Mouse (Mus musculus) lung, embryonic 15.5 days (tissue): ENCODE measurements at regions not wholly inside any gene's neighbourhood (a gene's known extent, or its start where the extent isn't known, plus 50 kb on each side); places are given as distances from the start of the nearest gene placed in this dataset.

Source experiments
- ATAC-seq: fragments of 200-750 bp; cut with Nextera tagmentation; 2 replicates; pipeline ENCODE4 v1.8.0; 2017; ENCODE audit warnings: moderate number of reproducible peaks, borderline replicate concordance; ENCODE audit not compliant: low FRiP score, low TSS enrichment; ENCODE audit errors: extremely low read depth
- H3K27ac ChIP-seq: fragments of 300-500 bp; sonication (generic); 2 replicates; pipeline ENCODE4 v1.5.1; 2015; ENCODE audit warnings: moderate library complexity, mild to moderate bottlenecking, inconsistent platforms
- H3K27me3 ChIP-seq: fragments of 300-500 bp; sonication (generic); 2 replicates; pipeline ENCODE4 v1.6.1; 2015; ENCODE audit warnings: inconsistent platforms
- H3K36me3 ChIP-seq: fragments of 300-500 bp; sonication (generic); 2 replicates; pipeline ENCODE4 v1.6.1; 2015; ENCODE audit warnings: inconsistent platforms
- H3K4me1 ChIP-seq: fragments of 300-500 bp; sonication (generic); 2 replicates; pipeline ENCODE4 v1.6.1; 2015; ENCODE audit warnings: inconsistent platforms
- H3K4me2 ChIP-seq: fragments of 300-500 bp; sonication (generic); 2 replicates; pipeline ENCODE4 v1.6.1; 2015; ENCODE audit warnings: inconsistent platforms, mild to moderate bottlenecking, moderate library complexity
- H3K4me3 ChIP-seq: fragments of 300-500 bp; sonication (generic); 2 replicates; pipeline ENCODE4 v1.5.1; 2015; ENCODE audit warnings: mild to moderate bottlenecking, inconsistent platforms
- H3K9ac ChIP-seq: fragments of 300-500 bp; sonication (generic); 2 replicates; pipeline ENCODE4 v1.6.1; 2015; ENCODE audit warnings: inconsistent platforms
- H3K9me3 ChIP-seq: fragments of 300-500 bp; sonication (generic); 2 replicates; pipeline ENCODE4 v1.6.1; 2016; ENCODE audit warnings: inconsistent platforms
- WGBS: fragments of 180-500 bp; shearing (Covaris S2); methylation state at CpG from one replicate; pipeline ENCODE4 v1.1.7; 2015; 5-methylcytosine and 5-hydroxymethylcytosine counted together

- Histone ChIP-seq H3K27me3 (no peaks in the 10 kb centered on the region; the same call in 1 of the 2 replicates), H3K4me2 (no peak overlapping the region), H3K36me3 (no peaks in the 10 kb centered on the region), H3K9me3 (no peaks in the 10 kb centered on the region), H3K4me1 (no peaks in the 10 kb centered on the region), H3K27ac (no peak overlapping the region), H3K4me3 (no peak overlapping the region), H3K9ac (no peak overlapping the region)
- no peak for ATAC-seq
- WGBS: 77% methylated on average over 5 of the region's 5 CpGs
These were observed 239.6 kb downstream of the Cxcl12 start for GRCm38 (mm10) chr6:117407953-117408352.

DNA sequence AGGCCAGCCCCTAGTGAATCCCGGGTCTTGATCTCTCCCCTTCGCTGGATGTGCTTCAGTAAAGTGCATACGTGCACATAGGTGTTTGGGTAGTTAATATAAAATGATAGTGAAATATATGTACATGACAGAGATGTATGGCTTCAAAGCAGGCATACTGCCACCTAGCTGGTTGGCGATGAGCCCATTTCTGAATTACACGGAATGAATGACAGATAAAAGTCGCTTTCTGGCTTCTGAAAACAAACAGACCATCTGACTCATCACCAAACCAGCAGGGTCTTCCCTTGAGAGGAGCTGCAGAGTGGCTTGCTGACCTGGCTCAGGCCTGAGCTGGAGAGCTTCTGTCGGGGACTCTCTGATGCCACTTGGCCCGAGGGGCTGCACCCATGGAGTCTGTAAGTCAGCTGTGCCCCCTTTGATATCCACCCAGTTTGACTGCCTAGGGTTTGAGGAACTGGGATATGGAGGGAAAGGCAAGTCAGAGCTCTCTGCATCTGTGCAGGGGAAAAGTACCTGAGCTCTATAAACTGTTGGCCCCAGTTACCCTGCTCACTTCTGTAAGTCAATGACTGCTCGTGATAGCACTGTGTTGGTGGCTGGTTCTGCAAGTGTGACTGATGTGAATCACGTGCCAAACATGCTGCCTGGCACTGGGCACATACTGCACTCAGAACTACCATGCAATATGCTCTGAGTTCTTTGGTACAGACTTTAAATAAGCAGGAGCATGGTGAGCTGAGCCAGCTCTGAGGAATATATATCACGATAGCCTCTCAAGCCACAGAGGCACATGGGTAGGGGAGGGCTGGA, 240.8 kb downstream of the Cxcl12 start:
- WGBS: 53% methylated on average over 11 of the region's 11 CpGs
- Histone ChIP-seq H3K36me3 (no peaks in the 10 kb centered on the region), H3K27ac (no peak overlapping the region), H3K4me3 (no peak overlapping the region), H3K4me1 (no peaks in the 10 kb centered on the region), H3K9me3 (no peaks in the 10 kb centered on the region), H3K27me3 (no peaks in the 10 kb centered on the region; the same call in 1 of the 2 replicates), H3K9ac (no peak overlapping the region), H3K4me2 (no peak overlapping the region)
- no peak for ATAC-seq

GRCm38 (mm10) chr6:117414926-117415325, 246.6 kb downstream of the Cxcl12 start:
- H3K4me3 ChIP-seq: no peak overlapping the region
- H3K27me3 ChIP-seq: no peaks in the 10 kb centered on the region
- no peak overlapping the region for H3K9ac ChIP-seq
- H3K4me2 ChIP-seq: no peak overlapping the region
- H3K4me1 ChIP-seq: no peaks in the 10 kb centered on the region
- 43% methylated on average over 5 of the region's 5 CpGs for WGBS
- ATAC-seq: no peak
- H3K9me3 ChIP-seq: no peaks in the 10 kb centered on the region
- no peaks in the 10 kb centered on the region for H3K36me3 ChIP-seq
- no peak overlapping the region for H3K27ac ChIP-seq

GRCm38 (mm10) chr6:117415901-117416300, 247.6 kb downstream of the Cxcl12 start:
- Histone ChIP-seq H3K27ac (no peak overlapping the region), H3K9ac (no peak overlapping the region), H3K27me3 (no peaks in the 10 kb centered on the region), H3K4me2 (no peak overlapping the region), H3K4me1 (no peaks in the 10 kb centered on the region), H3K9me3 (no peaks in the 10 kb centered on the region), H3K36me3 (no peaks in the 10 kb centered on the region), H3K4me3 (no peak overlapping the region)
- no peak for ATAC-seq
- 81% methylated on average over 6 of the region's 6 CpGs for WGBS

GRCm38 (mm10) chr6:117416461-117416860, 248.1 kb downstream of the Cxcl12 start:
- H3K27ac ChIP-seq: no peak overlapping the region
- ATAC-seq: no peak
- H3K36me3 ChIP-seq: no peaks in the 10 kb centered on the region
- no peak overlapping the region for H3K9ac ChIP-seq
- H3K4me2 ChIP-seq: no peak overlapping the region
- 65% methylated on average over 5 of the region's 5 CpGs for WGBS
- H3K4me1 ChIP-seq: no peaks in the 10 kb centered on the region
- no peaks in the 10 kb centered on the region for H3K9me3 ChIP-seq
- no peak overlapping the region for H3K4me3 ChIP-seq
- H3K27me3 ChIP-seq: no peaks in the 10 kb centered on the region

DNA sequence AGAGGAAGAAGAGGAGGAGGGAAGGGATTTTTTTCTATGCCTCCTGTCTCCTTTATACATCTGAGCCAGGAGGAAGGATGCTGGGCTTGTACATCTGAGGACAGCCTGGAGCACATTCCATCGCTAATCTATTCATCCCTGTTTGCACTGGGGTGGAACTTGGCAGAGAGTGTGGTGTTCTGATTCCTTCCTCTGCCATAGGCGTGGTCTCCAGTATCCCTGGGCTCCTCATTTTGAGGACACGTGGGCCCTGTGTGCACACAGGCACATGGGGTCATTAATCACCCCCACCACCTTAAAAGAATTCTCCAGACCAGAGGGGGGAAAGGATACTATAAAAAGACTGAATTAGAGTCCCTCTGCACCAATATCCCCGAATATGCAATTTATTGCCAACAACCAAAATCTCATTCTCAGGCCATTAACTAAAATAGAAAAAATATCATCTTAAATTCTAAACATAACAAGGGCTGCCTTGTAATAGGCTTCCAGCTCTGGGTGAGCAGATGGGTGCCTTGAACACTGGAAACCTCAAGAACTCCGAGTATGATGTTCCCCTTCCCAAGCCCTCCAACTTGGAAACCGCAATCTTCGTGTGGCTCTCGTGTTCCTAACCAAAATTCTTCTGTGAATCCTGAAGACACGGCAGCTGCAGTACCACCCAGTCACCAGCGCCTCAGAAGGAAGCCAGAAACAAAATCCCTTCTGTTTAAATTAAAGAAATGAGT, 254.7 kb downstream of the Cxcl12 start:
- H3K4me2 ChIP-seq: no peak overlapping the region
- H3K9me3 ChIP-seq: no peaks in the 10 kb centered on the region
- no peak overlapping the region for H3K27ac ChIP-seq
- peaks cover 8% of the 10 kb centered on the region for H3K4me1 ChIP-seq
- H3K4me3 ChIP-seq: no peak overlapping the region
- no peak overlapping the region for H3K9ac ChIP-seq
- ATAC-seq: no peak
- no peaks in the 10 kb centered on the region for H3K27me3 ChIP-seq
- no peaks in the 10 kb centered on the region for H3K36me3 ChIP-seq
- WGBS: 64% methylated on average over 10 of the region's 10 CpGs

GRCm38 (mm10) chr6:117426363-117426762, 258.0 kb downstream of the Cxcl12 start:
- H3K27me3 ChIP-seq: no peaks in the 10 kb centered on the region
- no peaks in the 10 kb centered on the region for H3K9me3 ChIP-seq
- no peak for ATAC-seq
- H3K9ac ChIP-seq: no peak overlapping the region
- no peak overlapping the region for H3K4me2 ChIP-seq
- no peak overlapping the region for H3K4me3 ChIP-seq
- H3K36me3 ChIP-seq: no peaks in the 10 kb centered on the region
- 88% methylated on average over 5 of the region's 5 CpGs for WGBS
- H3K27ac ChIP-seq: no peak overlapping the region
- peaks cover 12% of the 10 kb centered on the region for H3K4me1 ChIP-seq

DNA sequence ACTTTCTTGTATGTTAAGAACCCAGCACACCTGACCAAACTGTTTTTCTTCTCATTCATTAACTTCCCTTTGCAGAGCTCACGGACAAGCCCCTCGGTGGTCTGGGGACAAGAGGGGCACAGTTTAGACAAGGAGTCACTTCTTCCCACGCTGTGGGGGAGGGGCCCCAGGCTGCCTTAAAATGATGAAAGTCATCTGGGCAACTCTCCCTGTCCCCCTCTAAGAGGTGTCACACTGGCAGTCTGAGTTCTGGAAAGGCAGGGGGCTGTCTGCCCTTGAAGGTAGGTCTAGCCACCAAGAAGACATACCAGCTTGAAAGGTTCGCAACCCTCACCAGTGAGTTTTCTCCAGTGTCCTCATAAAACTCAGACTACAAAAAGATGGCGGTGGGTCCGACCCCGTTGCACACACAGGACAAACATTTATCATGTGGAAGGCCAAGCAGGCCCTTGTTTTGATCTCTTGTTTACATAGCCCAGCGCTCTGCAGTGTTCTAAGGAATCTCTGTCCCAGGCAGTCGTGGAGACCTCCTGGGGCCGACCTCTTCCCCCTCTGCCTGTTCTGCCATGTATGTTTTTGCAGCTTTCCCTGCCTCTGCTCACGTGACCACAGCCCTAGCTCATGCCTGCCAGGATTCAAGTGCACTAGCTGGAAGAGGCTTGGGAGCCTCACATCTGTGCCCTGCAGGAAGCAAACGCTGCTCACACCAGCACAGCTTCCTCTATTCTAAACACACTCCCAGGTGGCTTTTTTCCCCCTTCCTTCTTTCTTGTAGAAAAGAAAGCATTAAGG, 259.2 kb downstream of the Cxcl12 start:
- no peaks in the 10 kb centered on the region for H3K9me3 ChIP-seq
- H3K27ac ChIP-seq: no peak overlapping the region
- H3K36me3 ChIP-seq: no peaks in the 10 kb centered on the region
- ATAC-seq: 0 out of 2 replicates have a peak, but pooled peaks have one; percentile 35
- H3K4me1 ChIP-seq: peaks cover 17% of the 10 kb centered on the region
- H3K9ac ChIP-seq: no peak overlapping the region
- peak overlapping the region; percentile 33; the same call in 1 of the 2 replicates for H3K4me2 ChIP-seq
- H3K4me3 ChIP-seq: no peak overlapping the region
- no peaks in the 10 kb centered on the region for H3K27me3 ChIP-seq
- 15% methylated on average over 12 of the region's 12 CpGs for WGBS

DNA sequence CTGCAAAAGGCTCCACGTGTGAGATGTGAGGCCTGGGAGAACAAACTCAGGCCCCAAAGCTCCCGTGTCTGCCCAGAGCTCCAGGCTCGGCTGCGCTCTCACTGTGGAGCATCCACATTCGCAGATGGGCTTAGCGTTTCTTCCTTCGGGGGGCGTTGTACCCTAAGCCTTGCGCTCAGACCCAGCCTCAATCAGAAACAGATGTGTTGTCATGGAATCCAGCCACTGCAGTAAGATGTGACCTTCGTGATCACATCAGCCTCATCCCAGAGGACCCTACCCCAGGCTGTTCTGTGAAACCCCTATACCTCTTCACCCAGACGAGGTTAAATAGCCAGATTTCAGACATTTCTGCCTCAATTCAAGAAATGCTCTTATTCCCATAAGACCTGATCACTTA, 260.1 kb downstream of the Cxcl12 start:
- no peak overlapping the region for H3K27ac ChIP-seq
- H3K9me3 ChIP-seq: no peaks in the 10 kb centered on the region
- peaks cover 17% of the 10 kb centered on the region for H3K4me1 ChIP-seq
- no peak for ATAC-seq
- no peak overlapping the region for H3K9ac ChIP-seq
- no peak overlapping the region for H3K4me2 ChIP-seq
- no peaks in the 10 kb centered on the region for H3K36me3 ChIP-seq
- no peaks in the 10 kb centered on the region for H3K27me3 ChIP-seq
- WGBS: 77% methylated on average over 11 of the region's 11 CpGs
- H3K4me3 ChIP-seq: no peak overlapping the region

DNA sequence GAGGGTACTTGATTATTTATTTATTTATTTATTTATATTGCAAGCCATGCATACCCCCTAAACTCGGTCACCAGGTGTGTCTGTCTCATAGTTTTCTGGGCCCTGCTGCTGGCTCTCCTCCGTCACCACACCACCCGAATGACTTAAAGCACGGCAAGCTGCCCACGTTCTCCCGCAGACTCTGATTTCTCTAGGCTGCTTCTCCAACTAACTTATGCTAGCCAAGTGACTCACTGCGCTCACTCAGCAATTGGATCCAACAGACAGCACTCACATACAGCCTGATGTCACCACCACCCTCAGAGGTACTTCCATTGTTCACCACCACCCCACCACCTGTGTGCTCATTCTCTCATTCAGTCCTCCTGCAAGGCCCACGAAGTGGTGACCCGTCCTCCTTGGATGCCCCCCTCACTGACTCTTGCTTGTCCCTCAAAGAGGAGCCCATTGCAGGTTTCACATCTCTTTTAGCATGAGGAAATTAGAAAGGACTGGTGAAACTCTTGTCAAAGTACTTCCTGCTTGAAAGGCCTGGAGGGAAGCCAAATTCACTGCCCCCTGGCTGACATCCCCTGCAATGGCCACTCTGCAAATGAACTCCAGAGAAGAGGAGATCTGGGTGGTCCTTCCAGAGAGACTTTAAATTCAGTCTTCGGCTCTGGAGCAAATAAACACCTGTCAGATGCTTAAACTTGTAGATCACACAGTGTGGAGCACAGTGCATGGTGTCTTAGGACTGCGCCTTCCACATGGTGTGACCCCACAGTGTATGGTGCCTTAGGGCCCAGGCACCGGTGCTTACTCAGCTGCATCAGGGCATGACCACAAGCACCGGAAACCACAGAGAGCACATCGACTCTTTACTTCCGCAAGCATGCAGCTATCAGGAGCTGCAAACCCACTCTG, 262.8 kb downstream of the Cxcl12 start:
- Histone ChIP-seq H3K27ac (no peak overlapping the region), H3K9ac (no peak overlapping the region), H3K36me3 (no peaks in the 10 kb centered on the region)

DNA sequence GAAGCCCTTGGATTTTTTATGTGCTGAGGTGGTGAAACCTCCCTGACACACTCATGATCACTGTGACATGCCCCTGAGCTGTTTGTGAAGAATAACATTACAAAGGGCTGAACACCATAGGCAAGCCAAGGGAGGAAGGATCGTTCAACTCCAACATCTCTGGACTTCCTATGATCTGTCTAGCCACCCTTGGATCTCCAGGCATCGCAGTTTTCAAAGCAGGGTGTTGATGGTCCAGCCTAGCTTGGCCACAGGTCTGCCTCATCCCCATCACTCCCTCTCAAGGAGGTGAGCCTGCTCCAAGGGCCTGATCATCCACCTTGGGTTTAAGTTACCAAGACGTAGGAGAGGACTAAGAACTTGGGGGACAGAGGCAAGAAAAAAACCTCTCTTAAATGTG, 268.5 kb downstream of the Cxcl12 start:
- Histone ChIP-seq H3K9ac (no peak overlapping the region), H3K27ac (no peak overlapping the region), H3K27me3 (no peaks in the 10 kb centered on the region), H3K4me2 (no peak overlapping the region), H3K4me3 (no peak overlapping the region), H3K4me1 (peaks cover 12% of the 10 kb centered on the region; the same call in 1 of the 2 replicates), H3K9me3 (no peaks in the 10 kb centered on the region), H3K36me3 (no peaks in the 10 kb centered on the region)
- WGBS: 80% methylated on average over 3 of the region's 3 CpGs
- ATAC-seq: no peak

More for the DNA sequence above, 262.8 kb downstream of the Cxcl12 start:
- peak; percentile 31; the same call in 1 of the 2 replicates for ATAC-seq
- H3K27me3 ChIP-seq: no peaks in the 10 kb centered on the region
- H3K4me1 ChIP-seq: peaks cover 25% of the 10 kb centered on the region
- WGBS: 62% methylated on average over 15 of the region's 15 CpGs
- H3K4me3 ChIP-seq: no peak overlapping the region
- H3K9me3 ChIP-seq: no peaks in the 10 kb centered on the region
- no peak overlapping the region for H3K4me2 ChIP-seq
